Mouse (Mus musculus): Measurements from ENCODE around the gene Plekhg5.
A peak's percentile ranks its signal among the peaks of the same experiment; 100 is the strongest.

Gene Plekhg5

DNA sequence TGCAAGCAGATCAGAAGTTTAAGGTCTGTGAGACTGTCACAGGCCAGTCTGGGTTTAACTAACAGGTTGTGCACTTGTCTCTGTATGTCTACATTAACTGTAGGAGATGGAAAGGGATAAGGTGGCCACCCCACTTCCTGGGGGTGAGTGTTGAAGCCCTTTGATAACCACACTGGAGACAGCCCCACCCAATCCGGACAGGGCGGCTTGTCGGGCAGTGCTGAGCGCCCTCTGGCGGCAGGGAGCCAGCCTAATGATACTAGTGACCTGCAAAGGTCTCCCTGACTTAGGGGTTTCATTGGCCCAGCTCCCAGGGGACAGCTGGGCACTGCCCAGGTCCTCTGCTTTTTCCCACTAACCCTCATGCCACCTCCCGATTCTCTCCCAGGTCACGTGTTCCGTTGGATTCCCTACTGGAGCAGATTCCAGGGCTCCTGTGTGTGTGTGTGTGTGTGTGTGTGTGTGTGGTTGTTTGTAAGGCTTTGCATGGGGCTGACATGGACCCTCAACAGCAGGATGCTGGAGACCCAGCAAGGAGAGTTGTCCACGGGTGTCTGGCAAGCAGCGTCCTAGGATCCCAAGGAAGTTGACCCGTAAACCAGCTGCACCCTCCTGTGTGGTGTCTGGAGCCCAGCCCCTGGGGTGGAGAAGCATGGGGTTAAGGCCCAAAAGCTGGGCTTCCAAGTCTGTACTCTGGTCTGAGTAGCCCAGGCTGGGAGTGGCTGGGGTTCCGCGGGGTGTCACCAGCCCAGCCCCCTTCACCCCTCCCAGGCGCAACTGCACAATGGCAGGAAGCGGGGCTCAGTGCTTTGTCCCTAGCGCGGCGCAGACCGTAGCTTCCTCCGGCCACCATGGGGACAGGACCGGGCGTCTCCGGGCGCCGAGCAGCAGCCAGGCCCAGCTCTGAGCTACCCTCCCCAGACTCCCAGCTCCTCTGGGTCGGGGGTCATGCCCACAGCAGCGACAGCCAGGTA is 23.9 kb downstream of the Plekhg5 start:
- ATAC-seq (ENCODE audit: insufficient number of reproducible peaks, low FRiP score, low TSS enrichment), result no peak

DNA sequence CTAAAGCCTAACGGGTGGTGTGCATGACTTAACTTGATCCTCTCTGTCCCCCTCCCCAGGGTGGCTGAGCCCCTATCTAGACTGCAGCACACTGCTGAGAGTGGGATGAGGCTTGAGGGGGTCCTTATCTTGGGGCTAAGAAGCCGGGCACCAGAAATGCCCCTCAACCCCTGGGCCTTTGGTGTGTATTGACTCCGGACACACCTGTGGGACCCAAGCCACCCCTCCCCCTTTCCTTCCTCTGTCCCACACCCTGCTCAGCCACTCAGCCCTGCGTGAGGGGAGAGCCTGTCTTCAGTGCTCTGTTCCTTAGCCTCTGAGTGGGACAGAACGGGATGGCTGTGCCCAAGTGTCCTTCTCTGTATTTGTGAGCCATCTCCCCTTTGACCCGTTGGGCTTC is 24.6 kb downstream of the Plekhg5 start:
- no peak for ATAC-seq (ENCODE audit: insufficient number of reproducible peaks, low FRiP score, low TSS enrichment)

DNA sequence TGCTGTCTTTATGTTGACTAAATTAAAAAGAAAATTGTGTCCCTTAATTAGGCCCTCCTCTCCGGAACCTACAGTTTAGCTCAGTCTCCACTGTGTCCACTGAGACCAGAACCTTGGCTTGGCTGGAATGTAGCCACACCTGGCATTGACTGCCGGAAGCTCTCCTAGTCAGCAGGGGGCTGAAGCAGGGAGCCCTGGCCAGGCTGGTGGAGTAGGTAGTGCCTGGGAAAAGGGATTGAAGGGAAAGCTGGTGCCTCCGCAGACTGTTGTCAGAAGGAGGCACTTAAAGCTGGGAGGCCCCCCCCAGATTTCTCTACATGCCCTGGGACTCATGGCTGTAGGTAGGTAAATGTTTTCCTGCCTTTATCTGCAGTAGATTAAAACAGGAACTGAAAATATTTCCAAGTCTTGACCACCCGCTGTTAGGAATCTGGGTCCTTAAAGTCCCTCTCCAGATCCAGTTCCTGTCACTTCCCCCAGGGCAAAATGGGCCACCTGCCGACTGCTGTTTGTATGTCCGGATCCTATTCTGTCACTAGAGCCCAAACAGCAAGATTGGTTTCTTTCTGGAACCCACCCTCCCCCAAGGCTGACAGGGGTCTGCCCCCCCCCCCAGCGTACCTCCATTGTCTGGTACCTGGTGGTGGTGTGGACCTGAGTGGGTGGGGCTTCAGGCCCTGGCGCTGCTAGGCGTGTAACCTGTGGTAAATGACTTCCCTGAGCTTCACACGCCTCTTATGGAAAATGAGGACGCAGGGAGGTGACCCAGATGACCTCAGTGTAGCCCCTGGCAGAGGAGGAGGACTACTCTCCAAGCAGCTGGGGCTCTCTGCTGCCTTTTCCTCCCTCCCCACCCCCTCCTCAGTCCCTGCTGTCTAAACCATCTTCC is 25.9 kb downstream of the Plekhg5 start:
- ATAC-seq (ENCODE audit: insufficient number of reproducible peaks, low FRiP score, low TSS enrichment), result no peak

DNA sequence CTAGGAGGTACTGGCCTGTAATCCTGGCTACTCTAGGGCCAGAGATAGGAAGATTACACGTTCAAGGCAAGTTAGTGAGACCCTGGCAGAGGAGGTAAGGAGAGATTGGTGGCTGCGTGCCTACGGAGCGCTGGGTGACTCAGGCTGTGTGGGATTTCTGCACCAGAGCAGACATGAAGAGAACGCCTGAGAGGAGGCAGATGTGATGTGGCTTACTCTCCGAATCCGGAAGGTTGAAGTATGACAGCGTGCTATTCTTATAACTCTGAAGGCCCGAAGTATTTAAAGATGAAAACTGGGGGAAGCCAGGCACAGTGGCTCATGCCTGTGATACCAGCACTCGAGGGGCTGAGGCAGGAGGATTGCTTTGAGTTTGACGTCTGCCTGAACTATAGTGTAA is 28.2 kb downstream of the Plekhg5 start:
- no peak for ATAC-seq (ENCODE audit: insufficient number of reproducible peaks, low FRiP score, low TSS enrichment)

DNA sequence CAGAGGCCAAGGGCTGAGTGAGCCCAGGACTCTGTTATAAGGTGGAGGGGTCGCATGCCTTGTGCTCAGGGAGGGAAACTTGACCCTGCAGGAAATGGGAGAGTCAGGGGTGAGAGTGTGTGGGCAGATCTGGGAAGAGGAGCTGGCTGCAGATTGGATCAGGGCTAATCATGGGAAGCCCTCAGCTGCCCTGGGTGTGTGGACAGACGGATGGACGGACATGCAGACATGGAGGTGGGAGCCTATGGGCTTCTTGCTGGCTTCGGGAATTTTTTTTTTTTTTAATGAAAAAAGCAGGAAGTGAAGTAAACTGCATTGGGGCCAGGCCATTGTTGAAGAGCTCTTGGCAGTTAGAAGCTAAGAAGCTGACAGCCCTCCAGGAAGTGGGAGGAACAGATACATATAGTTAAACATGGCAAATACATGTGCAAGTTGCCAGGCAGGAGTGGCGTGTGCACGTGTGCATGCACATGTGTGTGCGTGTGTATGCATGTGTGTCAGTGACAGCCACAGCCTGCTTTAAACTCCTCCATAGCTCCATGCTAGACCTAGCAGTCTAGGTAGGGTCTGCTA is 28.9 kb downstream of the Plekhg5 start:
- ATAC-seq (ENCODE audit: insufficient number of reproducible peaks, low FRiP score, low TSS enrichment), result no peak

DNA sequence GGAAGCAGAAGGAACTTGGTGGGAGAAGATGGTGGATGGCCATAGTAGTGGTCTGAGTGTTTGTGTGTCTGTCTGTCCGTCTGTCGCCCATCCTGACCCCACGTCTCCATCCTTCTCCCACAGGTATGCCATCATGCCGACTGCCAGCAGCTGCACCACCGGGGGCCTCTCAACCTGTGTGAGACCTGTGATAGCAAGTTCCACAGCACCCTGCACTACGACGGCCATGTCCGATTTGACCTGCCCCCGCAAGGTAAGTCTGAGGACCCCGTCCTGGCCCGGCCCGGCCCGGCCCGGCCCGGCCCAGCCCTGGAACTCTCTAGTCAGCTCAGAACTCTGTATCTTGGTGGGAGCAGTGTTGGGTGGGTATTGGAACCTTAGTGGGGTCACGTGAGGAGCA is 29.6 kb downstream of the Plekhg5 start:
- no peak for ATAC-seq (ENCODE audit: insufficient number of reproducible peaks, low FRiP score, low TSS enrichment)

DNA sequence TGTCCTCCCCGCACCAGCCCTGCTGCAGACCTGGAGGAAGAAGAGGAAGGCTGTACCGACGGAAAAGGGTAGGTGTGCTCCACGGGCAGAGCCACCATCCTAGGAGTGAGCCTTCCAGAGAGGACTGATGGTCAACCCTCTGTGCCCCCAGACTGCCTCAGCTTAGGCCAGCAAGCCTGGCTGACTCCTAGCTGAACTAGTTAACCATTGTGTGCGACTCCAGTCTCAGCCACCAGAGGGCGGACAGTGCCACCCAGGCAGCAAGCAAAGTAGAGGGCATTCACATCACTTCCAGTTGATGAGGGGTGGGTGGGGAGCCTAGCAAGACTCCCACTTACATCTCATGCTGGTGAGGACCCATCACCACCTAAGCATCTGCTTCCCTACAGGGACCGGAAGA is 30.7 kb downstream of the Plekhg5 start:
- ATAC-seq (ENCODE audit: insufficient number of reproducible peaks, low FRiP score, low TSS enrichment), result no peak

DNA sequence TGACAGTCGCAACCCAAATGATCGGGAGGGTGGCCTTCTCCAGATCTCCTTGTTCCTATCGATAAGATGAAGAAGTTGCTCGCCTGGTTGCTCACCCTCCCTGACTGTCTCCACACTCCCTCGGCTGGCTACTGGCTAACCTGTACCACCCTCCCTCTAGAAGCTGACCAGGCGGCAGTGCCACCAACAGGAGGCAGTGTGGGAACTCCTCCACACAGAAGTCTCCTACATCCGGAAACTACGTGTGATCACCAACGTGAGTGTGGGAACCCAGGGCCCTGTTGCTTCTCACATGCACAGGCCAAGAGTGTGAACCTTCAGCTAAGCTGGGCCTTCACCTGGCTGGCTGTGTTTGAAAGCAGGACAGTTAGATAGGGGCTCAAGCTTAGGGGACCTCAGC is 34.4 kb downstream of the Plekhg5 start:
- no peak for ATAC-seq (ENCODE audit: insufficient number of reproducible peaks, low FRiP score, low TSS enrichment)

DNA sequence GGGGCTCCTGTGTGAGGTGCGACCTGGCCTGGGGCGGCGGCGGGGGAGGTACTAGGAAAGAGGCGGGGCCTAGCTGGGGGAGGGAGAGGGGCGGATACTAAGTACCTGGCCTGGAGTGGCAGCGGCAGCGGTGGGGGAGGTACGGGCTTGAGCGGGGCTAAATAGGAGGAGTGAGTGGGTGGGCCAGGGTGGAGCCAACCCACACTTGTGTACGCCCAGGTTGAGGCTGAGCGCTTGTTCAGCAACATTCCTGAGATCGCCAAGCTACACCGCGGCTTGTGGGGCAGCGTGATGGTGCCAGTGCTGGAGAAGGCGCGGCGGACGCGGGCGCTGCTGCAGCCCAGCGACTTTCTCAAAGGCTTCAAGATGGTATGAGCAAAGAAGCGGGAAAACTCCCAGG is 35.2 kb downstream of the Plekhg5 start:
- no peak for ATAC-seq (ENCODE audit: insufficient number of reproducible peaks, low FRiP score, low TSS enrichment)

DNA sequence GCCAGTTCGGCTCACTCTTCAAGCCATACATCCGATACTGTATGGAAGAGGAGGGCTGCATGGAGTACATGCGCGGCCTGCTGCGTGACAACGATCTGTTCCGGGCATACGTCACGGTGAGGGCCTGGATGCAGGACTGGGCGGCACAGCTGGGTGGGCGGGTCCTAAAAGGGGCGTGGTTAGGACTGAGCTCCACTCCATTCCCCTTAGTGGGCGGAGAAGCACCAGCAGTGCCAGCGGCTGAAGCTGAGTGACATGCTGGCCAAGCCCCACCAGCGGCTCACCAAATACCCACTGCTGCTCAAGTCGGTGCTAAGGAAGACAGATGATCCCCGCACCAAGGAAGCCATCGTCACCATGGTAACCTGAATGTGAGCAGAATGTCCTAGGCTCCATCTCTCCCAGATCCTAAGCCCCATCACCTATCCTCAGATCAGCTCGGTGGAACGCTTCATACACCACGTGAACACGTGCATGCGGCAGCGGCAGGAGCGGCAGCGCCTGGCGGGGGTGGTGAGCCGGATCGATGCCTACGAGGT is 35.7 kb downstream of the Plekhg5 start:
- 0 out of 2 replicates have a peak, but pooled peaks have one; percentile 31 for ATAC-seq (ENCODE audit: insufficient number of reproducible peaks, low FRiP score, low TSS enrichment)

DNA sequence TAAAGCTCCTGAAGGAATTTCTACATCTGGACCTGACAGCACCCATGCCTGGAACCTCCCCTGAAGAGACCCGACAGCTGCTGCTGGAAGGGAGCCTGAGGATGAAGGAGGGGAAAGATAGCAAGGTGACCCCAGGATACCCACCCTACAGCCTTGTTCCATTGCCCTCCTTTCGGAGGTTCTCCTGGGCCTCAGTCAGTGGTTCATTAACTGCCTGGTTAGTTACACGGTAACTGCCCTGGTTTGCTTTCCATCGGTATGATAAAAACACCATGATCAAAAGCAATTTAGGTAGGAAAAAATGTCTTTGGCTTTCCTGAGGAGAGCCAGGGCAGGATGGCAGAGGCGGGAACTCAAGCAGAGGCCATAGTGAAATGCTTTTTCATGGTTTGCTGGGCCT is 36.4 kb downstream of the Plekhg5 start:
- ATAC-seq (ENCODE audit: insufficient number of reproducible peaks, low FRiP score, low TSS enrichment), result no peak

DNA sequence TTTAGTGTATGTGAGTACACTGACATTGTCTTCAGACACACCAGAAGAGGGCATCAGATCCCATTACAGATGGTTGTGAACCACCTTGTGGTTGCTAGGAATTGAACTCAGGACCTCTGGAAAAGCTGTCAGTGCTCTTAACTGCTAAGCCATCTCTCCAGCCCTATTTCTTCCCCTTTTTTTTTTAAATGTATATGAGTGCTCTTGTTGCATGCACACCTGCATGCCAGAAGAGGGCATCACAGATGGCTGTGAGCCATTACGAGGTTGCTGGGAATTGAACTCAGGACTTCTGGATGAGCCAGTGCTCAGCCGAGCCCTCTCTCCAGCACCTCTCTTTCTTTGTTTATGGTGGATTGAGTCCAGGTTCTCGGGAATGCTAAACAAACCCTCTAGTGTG is 37.2 kb downstream of the Plekhg5 start:
- ATAC-seq (ENCODE audit: insufficient number of reproducible peaks, low FRiP score, low TSS enrichment), result no peak

DNA sequence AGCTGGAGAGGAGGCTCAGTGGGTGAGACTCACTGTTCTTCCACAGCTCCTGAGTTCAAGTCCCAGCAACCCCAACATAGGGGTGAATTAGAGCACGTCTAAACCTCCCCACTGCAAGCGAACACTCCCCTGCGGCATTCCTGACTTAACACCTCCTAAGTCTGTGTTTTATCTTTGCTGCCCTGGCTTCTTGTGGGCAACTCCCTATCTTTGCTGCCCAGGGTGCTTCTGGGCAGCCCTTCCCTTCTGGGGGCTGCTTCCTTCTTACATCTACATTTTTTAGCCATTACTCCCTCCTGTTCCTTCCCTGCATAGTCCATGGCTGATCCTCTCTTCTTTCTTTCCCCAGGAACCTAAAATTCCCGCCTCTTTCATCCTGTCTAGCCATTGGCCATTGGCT is 38.4 kb downstream of the Plekhg5 start:
- no peak for ATAC-seq (ENCODE audit: insufficient number of reproducible peaks, low FRiP score, low TSS enrichment)

DNA sequence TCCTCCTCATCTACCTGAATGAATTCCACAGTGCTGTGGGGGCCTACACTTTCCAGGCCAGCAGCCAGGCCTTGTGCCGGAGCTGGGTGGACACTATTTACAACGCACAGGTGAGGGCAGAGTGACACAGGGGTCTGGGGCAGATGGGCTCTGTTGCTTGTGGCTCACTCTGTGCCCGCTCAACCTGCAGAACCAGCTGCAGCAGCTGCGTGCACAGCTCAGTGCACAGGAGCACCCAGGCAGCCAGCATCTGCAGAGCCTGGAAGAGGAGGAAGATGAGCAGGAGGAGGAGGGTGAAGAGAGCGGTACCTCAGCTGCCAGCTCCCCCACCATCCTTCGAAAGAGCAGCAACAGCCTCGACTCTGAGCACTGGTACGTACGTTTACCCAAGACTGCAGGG is 40.0 kb downstream of the Plekhg5 start:
- no peak for ATAC-seq (ENCODE audit: insufficient number of reproducible peaks, low FRiP score, low TSS enrichment)

DNA sequence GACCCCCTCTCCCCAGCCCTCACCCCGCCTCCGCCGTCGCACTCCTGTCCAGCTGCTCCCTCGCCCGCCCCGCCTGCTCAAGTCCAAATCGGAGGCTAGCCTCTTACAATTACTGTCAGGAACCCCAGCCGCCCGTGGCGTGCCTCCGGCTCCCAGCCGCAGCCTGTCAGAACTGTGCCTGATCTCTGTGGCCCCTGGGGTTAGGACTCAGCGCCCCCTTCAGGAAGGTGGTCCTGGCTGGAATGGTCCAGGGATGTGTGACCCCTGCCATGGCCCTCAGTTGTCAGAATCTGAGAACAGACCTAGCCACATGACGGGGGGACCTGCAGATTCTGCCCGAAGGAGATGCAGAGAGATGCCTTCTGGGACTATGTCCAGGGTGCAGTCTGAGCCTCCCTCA is 41.8 kb downstream of the Plekhg5 start:
- ATAC-seq (ENCODE audit: insufficient number of reproducible peaks, low FRiP score, low TSS enrichment), result no peak

DNA sequence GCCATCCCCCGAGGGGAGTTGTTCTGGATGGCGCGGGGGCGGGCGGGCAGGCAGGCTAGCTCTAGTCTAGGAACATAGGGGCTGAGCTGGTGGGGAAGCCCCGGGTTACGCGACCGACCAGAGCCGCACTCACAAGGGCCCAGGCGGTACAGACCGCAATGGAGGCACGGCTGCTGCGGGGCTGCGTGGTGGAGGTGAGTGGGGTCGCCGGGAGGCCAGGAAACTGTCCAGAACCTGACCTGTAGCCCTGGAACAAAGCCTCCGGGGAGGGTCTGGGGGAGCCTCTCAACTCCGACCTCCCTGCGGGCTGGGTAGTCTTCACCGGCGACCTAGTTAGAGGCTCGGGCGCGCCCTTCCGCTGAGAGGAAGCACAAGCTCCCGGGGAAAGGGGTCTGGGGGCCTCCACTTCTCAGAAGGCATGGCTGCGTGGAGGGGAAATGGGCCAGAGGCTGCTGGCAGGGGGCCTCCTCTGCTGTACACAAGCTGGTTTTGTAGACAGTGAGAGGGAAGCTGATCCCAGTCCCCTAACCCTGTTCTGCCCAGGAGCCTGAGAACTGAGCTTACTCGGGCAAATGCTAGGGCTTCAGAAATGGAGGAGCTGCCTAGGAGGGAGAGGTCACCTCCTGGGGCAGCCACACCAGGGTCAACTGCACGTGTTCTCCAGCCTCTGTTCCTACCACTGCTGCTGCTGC is 43.8 kb downstream of the Plekhg5 start, which contains the start of gene Tnfrsf25:
Gene Tnfrsf25 (plus strand): TSS at position 14 of the 692 bp plus-strand sequence.
- no peak for ATAC-seq (ENCODE audit: insufficient number of reproducible peaks, low FRiP score, low TSS enrichment)

DNA sequence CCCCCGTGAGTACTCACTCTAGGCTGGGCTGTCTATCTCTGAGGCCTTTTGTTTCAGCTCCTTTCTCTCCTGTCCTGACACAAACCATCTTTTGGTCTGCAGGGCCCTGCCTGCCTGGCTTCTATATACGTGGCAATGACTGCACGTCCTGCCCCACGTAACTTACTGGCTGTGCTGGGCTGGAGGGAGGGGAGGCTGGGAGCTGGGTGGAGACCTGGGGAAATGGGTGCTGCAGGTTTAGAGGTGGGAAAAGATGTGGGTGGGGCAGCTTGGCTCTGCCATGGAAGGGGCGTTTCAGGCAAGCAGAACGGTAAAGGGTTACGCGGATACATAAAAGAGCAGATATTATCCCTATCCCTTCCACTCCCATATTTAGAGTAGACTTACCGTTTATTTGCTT is 45.2 kb downstream of the Plekhg5 start:
- ATAC-seq (ENCODE audit: insufficient number of reproducible peaks, low FRiP score, low TSS enrichment), result no peak

DNA sequence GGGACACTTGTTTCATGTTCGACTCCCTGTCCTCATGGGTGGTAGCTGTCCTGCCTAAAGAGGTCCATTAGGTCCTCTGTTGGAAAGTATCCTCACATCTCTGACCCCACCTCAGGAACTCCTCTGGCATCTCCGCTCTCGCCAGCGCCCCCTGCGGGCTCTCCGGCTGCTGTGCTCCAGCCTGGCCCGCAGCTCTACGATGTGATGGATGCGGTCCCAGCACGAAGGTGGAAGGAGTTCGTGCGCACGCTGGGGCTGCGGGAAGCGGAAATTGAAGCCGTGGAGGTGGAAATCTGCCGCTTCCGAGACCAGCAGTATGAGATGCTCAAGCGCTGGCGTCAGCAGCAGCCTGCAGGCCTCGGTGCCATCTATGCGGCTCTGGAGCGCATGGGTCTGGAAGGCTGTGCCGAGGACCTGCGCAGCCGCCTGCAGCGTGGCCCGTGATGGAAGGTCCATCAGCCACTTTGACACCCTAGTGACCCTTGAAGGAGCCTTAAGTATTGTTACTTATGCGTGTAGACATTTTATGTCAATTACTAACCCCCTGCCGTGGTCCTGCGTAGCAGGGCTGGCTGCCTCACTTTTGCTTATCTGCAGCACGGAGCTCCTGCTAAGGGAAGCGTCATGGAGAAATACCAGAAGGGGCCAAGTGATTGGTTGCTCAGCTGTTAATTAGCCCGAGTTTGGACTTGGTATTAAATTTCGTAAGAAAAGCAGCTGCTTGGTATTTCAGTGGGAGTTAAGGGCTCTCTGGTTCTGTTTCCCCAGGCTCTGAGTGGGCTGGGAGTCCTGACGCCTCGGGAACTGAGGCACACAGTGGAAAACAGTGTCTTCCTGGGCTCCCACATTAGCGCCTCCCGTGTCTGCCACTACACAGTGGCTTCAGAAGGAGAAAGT is 47.3 kb downstream of the Plekhg5 start:
- ATAC-seq (ENCODE audit: insufficient number of reproducible peaks, low FRiP score, low TSS enrichment), result no peak
